Mouse (Mus musculus) c-Kit-negative CD71-positive TER-119-positive erythroid progenitor cells, embryonic 14.5 days (primary cell): ENCODE measurements around the gene 5730455P16Rik.
A peak's percentile ranks its signal among the peaks of the same experiment; 100 is the strongest.
"Not testable (repeated sequence)": the region's sequence is repeated elsewhere in the genome, so short reads cannot be mapped to it uniquely, and the experiment has no call there.

Experiments
- DNase-seq: peaks from one replicate; pipeline ENCODE4 v3.0.0-alpha.2; 2013; ENCODE audit warnings: low read depth, low spot score

Gene 5730455P16Rik

DNA sequence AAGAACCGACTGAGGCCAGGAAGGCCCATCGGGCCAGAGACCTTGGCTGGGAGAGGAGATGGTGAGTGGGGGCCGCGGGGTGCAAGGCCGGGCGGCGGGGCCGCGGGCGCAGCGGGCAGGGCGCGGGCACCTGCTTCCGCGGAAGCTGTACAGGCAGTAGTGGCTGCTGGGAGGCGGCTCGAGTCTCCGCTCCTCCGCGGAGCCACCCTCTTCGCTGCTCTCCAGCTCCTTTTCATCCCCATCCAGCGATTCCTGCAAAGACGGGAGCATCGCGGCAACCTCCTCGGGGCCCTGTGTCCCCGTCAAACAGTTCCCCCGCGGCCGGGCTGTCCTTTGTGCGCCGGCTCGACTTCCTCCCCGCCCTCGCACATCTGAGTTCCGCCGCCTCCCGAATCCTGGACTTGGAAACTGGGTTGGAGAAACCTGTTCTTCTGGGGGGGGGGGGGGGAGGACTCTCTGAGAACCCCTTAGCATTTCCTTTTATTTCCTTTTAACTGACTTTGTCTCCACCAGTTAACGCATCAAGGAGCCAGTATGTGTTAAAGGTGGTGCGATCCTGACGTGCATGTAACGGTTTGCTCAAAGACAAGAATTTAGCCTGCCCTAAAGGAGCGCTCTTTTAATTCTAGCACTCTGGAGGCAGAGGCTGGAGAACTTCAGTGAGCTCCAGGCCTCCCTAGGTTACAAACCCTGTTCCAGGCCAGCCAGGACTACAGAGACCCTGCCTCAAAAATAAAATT lies at the start of gene 5730455P16Rik:
Gene 5730455P16Rik (minus strand): TSS at position 323 of the 740 bp plus-strand sequence.
- peak; percentile 67 for DNase-seq

DNA sequence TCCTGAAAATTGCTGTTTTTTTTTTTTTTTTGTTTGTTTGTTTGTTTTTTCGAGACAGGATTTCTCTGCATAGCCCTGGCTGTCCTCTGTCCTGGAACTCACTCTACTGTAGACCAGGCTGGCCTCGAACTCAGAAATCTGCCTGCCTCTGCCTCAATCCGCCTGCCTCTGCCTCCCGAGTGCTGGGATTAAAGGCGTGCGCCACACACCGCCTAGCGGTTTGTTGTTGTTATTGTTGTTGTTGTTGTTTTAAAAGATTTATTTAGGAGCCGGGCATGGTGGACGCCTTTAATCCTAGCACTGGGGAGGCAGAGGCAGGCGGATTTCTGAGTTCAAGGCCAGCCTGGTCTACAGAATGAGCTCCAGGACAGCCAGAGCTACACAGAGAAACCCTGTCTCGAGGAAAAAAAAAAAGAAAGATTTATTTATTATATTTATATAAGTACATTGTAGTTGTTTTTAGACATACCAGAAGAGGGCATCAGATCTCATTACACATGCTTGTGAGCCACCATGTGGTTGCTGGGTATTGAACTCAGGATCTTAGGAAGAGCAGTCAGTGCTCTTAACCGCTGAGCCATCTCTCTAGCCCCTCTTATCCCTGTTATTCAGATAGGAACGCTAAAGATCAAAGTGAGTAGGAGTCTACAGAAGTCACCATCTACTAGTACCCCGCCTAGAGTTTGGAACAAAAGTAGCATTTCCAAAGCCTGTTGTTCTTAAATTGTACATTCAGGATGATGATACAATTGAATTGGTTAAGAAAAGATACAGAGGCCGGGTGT lies 48.4 kb upstream of the 5730455P16Rik start:
- not testable (repeated sequence) for DNase-seq

DNA sequence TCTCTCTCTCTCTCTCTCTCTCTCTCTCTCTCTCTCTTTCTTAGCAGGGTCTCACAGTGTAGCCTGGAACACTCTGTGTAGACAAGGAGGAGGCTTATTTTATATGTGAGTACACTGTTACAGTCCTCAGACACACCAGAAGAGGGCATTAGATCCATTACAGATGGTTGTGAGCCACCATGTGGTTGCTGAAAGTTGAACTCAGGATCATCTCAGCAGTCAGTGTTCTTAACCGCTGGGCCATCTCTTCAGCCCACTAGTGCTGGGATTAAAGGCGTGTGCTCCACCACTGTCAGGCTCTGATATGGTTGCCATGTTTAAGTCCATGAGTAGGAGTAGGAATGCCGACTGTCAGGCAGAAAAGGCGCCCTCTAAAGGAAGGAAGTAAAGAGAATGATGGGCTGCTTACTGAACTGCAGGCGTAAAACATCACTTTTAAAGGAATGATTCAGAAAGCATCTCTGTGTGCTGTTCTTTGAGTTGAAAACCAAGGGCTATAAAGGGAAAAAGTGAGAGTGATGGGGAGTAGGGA lies 47.5 kb upstream of the 5730455P16Rik start:
- DNase-seq: no peak

DNA sequence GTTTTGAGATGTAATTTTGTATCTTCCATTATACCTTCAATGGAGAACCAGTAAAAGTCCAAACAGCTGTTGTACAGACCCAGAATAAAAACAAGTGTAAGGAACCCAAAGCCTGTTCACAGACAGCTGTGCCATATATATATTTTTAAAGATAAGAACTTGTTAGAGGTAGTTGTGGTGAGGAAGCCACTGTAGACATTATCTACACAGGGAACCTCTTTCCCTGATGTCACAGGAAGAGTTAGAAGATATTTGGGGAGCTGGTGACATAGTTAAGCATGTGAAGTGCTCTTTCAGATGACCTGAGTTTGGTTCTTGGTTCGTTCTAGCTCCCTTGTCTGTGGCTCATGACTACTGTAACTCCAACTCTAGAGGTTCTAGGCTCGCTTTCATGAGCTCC lies 46.9 kb upstream of the 5730455P16Rik start:
- DNase-seq: no peak

DNA sequence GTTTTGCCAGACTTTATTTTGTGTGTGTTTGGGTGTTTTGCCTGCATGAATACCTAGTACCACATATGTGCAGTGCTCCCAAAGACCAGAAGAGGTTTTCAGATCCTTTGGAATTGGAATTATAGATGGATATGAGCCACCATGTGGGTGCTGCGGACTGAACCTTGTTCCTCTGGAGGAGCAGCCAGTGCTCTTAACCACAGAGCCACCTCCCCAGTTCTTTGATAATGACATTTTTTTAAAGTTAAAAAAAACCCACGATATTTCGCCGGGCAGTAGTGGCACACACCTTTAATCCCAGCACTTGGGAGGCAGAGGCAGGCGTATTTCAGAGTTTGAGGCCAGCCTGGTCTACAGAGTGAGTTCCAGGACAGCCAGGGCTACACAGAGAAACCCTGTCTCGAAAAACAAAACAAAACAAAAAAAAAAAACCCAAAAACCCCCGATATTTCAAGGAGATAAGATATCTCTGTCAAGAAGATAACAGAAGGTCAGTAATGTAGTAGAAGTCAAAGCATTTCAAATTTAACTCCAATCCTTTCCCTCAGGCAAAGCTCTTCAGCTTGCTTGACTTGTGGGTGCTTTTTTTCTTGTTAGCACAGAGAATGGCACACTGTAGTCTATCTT lies 43.7 kb upstream of the 5730455P16Rik start:
- no peak for DNase-seq

DNA sequence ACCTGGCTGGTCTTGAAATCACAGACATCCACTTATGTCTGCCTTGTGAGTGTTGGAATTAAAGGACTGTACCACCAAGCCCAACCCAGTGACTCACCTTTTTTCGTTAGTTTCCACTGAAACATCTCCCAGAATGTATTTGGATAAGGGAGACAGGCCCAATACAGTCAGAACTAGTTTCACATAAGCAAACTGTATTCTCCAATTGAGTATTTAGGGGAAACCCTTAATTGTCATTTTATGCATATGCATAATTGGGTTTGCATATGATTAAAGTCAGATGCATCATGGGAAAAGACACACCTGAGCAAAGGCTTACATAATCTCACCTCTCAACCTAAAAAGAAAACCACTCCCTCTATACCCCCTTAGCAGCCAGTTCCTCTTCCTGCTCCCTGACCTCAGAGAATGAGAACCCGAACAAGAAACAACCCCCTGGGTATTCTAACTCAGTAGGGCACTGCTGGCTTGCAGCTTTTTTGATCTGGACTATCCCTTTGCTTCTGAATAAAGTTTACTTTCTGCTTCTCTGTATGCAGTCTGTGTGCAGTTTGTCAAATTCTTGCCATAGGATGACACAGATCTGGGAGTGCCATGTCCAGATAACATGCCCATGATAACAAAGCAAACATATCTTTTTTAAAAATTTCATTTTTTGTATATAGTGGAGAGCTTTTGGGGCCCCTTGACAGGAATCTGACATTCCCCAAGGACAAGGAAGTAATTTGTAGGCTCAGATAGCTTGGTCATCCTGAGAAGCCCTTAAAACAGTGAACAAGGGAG lies 42.6 kb upstream of the 5730455P16Rik start:
- no peak for DNase-seq

DNA sequence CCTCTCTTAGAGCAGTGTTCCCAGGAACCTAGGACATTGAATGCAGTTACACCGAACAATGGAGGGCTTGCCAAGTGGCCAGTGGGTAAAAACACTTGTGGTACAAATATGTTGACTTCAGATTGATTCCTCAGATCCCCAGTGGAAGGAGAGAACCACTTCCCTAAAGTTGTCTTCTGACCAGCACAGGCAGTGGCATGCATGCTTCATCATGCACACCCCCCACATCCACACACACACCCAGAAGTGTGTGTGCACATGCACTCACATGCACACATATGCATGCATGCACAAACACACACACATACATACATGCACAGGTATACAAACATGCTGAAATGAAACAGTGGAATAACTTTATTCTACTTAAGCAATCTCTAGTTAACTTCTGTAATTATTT lies 41.9 kb upstream of the 5730455P16Rik start:
- DNase-seq: no peak

DNA sequence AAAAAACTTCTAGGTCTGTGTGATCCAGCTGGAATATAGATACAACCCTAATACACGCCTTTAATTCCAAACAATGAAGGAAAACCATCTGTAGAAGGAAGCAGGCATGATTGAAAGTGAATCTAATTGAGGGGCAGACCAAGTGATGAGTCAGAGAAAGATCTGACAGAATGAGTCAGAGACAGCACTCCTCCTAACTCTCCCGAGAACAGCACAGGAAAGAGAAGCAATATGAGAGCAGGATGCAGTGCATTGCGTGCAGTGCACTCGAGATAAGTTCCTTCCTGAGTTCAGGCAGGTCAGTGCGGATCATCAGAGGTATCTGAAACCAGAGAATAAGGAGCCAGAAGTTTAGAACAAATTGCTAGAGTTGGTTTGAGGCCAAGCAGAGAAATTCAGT lies 39.3 kb upstream of the 5730455P16Rik start:
- no peak for DNase-seq

DNA sequence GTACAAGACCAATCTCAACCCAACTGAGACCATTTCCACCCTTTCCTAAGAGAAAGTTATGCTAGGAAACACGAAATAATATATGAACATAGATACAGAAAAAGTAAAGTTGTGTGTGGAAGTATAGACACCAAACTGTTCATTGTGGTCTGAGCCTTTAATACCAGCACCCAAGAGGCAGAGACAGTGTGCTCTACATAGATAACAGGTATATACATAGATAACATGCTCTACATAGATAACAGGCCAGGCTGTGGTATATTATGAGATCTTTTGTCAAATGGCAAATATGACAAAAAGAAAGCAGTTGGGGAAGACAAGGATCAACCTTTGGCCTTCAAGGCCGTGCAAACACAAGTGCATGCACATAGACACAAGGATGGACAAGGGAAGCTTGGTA lies 32.5 kb upstream of the 5730455P16Rik start:
- no peak for DNase-seq

DNA sequence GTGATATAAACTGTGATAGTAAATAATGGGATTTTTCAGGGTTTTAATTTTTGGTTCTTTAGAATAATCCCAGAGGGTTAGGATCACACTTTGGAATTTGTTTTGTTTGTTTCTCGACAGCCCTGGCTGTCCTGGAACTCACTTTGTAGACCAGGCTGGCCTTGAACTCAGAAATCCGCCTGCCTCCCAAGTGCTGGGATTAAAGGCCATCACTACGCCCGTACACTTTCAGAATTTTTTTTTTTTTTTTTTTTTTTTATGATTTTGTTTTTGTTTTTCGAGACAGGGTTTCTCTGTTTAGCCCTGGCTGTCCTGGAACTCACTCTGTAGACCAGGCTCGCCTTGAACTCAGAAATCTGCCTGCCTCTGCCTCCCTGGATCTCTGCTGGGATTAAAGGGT lies 30.0 kb upstream of the 5730455P16Rik start:
- not testable (repeated sequence) for DNase-seq

DNA sequence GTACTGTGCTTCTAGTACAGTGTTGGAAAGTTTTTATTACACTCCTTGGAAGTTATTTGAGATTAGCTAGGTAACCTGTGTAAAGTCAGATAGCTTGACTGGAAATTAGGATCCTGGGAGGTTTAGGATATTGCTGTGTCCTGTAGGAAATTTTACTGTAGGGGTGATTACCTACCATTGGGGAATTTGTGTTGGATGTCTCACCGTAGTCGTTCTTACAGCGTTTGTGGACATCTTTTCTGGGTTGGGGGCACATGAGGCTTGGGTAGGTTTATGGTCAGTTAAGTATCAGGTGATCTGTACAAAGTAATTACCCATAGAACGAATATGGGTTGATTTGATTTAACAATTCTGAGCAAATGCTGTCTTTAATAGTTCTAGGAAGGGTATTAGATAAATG lies 18.8 kb upstream of the 5730455P16Rik start:
- DNase-seq: no peak

DNA sequence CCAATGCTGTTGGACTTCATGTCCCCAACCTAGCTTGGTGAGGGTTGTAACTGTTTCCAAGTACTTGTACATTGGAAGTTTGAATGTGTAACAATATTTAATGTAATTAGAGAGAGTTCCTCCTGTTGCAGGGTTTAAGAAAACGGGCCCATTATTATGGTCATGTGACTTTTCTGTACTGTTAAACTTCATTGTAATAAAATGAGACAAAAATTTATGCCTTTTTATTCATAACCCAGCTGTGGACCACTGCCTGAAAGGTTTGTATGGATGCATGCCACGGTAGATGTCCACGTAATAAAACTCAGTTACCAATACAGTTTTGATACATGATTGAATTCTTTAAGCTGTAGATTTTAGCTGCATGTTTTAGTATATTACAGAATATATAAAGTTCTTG lies 18.1 kb upstream of the 5730455P16Rik start:
- no peak for DNase-seq

DNA sequence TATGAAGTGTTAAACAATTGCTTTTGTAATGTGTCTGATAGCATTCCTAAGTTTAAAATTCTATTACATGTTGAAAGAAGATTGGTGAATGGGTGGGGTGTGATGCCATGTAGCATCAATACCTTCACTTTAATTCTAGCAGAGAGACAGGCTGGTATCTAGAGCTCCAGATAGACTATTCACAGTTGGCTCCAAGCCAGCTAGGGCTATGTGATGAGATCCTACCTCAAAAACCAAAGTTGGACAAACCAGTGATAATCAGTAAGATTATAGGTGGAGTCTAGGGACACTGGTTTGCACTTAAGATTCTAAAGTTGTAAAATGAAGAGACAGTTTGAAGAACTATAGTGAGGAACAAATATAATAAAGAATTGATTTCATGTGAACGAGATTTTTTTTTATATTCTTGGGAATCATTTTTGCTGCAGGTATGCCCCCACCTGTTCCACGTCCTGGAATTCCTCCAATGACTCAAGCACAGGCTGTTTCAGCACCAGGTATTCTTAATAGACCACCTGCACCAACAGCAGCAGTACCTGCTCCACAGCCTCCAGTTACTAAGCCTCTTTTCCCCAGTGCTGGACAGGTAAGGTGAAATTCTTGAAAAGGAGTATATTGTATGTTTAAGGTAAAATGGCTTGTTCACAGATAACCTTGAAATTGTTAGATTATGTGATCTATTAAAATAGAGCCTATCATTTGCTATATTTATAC lies 13.7 kb upstream of the 5730455P16Rik start:
- DNase-seq: no peak

DNA sequence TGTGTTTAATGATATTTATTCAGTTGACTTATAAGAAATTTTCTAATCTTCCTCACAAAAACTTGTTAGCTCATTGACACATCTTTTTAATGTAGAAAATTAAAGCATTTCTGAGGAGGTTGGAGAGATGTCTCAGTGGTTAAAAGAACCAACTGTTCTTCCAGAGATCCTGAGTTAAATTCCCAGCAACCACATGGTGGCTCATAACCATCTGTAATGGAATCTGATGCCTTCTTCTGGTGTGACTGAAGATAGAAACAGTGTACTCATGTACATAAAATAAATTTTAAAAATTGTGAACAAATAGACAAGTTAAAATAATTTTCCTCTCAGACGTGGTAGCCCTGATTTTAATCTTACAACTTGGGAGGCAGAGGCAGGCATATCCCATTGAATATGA lies 12.1 kb upstream of the 5730455P16Rik start:
- DNase-seq: no peak

DNA sequence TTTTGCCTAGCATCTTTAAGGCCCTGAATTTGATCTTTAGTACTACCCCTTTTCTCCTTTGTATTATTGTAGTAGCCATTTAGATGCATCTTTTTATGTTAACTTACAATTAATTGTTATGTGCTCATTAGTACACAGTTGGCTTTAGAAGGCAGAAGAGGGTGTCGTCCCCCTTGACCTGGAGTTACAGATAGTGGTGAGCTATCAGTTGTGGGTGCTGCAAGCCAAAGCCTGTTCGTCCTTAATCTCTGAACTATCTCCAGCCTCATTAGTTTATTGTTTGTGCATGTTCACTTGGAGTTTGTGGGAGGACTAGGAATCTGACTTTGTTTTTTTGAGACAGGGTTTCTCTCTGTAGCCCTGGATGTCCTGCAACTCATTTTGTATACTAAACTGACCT lies 9.0 kb upstream of the 5730455P16Rik start:
- DNase-seq: no peak

DNA sequence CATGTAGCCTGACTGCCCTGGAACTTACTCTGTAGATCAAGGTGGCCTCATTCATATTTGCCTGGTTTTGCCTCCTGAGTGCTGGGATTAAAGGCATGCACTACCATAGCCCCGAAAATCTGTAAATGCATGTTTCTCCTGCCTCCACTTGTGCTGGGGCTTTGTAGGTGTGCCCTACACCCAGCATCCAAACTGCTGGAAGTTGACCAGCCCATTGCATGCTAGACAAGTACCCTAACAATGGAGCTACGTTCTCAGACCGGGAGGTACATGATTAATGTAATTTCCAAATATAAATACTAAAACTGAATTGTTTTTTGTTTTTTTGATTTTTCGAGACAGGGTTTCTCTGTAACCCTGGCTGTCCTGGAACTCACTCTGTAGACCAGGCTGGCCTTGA lies 7.2 kb upstream of the 5730455P16Rik start:
- no peak for DNase-seq

DNA sequence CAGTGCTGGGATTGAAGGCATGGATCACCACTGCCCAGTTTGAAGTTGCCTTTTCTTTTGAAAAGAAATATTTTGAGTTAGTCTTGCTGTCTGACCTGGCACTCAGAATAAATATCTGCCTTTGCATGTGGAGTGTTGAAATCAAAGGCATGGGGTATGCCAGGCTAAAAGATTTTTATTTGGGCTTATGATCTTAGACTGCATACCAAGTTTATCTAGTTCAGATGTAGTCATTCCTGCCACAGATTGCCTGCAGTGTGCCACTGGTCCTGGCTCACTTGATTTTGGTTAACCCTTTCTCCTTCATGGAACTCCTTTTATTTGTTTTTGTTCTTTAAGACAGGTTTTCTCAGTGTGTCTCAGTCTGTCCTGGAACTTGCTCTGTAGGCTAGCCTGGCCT lies 6.6 kb upstream of the 5730455P16Rik start:
- no peak for DNase-seq

DNA sequence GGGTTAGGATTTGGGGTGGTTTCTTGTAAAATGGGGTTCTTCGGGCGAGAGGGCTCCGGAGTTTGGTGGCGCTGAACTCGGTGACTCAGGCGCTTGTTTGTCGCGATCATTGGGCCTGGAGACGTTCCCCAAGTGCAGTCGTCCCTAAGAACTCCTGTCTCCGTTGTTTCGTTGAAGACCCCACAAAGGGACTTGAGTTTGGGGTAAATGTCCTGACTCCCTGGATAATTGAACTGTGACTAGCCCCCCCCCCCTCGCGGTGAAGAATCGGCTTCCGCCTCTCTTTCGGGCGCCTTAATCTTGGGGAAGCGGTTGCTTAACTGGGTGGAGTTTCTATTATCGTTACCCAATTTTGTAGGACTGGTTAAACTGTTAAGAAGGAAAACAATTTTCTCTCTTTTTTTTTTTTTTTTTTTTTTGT lies 5.8 kb upstream of the 5730455P16Rik start:
- peak; percentile 49 for DNase-seq

DNA sequence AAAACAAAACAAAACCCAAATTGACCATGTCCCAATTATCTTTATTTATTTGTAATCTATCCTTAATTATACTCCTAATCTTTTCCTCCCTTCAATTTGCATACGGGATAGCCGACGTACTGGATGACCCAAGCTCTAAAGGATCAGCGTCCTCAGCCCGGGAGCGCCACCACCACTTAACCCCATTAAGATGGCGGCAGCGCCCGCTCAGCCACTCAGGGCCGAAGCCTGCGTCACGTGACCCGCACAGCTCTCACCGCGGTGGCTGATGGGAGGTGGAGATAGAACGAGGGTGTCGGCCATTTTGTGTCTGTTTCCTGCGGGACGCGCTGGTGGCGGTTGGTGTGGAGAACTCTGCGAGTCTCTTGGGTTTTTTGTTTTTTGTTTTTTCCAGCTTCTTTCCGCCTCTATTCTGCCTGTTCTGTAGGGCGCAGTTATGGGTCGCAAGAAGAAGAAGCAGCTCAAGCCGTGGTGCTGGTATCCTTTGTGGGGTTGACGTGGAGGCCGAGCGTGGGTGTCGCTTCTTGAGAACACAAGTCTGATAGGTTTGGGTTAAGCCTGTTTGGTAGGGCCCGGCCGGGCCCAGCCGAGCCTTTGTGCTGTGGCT lies 5.3 kb upstream of the 5730455P16Rik start, which contains the start of gene Zfp207:
Gene Zfp207 (plus strand): TSS at position 261 of the 607 bp plus-strand sequence.
- DNase-seq: peak; percentile 95

DNA sequence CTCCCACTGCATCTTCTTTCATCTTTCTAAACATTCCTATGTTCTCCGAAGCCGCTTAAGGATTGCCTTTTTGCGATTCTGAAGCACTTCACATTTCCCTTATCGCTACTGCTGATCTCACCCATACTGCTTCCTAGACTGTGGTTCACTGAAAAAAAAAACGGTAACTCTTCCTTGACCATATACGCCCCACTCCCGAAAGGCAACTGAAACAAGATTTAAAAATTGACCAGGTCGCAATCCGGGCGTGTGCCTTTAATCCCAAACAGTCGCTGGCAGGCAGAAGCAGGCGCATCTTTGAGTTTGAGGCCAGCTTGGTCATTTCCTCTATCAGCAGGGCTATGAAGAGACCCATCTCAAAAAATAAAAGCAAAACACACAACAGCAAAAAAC lies 4.8 kb upstream of the 5730455P16Rik start:
- DNase-seq: peak; percentile 54
